Mouse (Mus musculus) liver, embryonic 14.5 days (tissue): ENCODE results near the gene Rfx7. TPM values are rescaled to one million over a fixed set of nuclear protein-coding genes. Genes with fewer than 3 reads are reported as not detected.
"Not testable (repeated sequence)": the region's sequence is repeated elsewhere in the genome, so short reads cannot be mapped to it uniquely, and the experiment has no call there.

Source experiments
- ATAC-seq: fragments of 200-750 bp; cut with Nextera tagmentation; 2 replicates; pipeline ENCODE4 v1.8.0; 2017; ENCODE audit warnings: moderate number of reproducible peaks, mild to moderate bottlenecking, moderate library complexity; ENCODE audit not compliant: insufficient read depth
- DNase-seq, 3 experiments: peaks; one replicate each; pipeline ENCODE4 v3.0.0-alpha.2; 2012 to 2013; ENCODE audit warnings: low read depth in 3 of 3, low spot score in 3 of 3
- H3K27ac ChIP-seq: fragments of 300-500 bp; sonication (generic); 2 replicates; pipeline ENCODE4 v1.5.1; 2014; ENCODE audit warnings: moderate library complexity, mild to moderate bottlenecking, control low read depth, inconsistent platforms
- H3K27me3 ChIP-seq: fragments of 300-500 bp; sonication (generic); 2 replicates; pipeline ENCODE4 v1.6.1; 2014; ENCODE audit warnings: mild to moderate bottlenecking, low read length, moderate library complexity; ENCODE audit not compliant: control insufficient read depth, insufficient read depth
- H3K36me3 ChIP-seq: fragments of 300-500 bp; sonication (generic); replicated peaks from 2 replicates; pipeline ENCODE4 v1.6.1; 2014; ENCODE audit warnings: low read depth; ENCODE audit not compliant: control insufficient read depth, insufficient read depth
- H3K4me1 ChIP-seq, 2 experiments: fragments of 200-500 bp in 1 of 2; fragments of 300-500 bp in 1 of 2; sonication (generic) in 1 of 2; replicated peaks; 2 replicates each; pipeline ENCODE4 v1.6.1; 2012 to 2014; ENCODE audit warnings: antibody characterized with exemption in 1 of 2, inconsistent platforms in 1 of 2, low read length in 1 of 2; ENCODE audit not compliant: control insufficient read depth in 2 of 2, insufficient read depth in 2 of 2
- H3K4me2 ChIP-seq: fragments of 300-500 bp; sonication (generic); 2 replicates; pipeline ENCODE4 v1.6.1; 2014; ENCODE audit warnings: low read depth, mild to moderate bottlenecking, control low read depth, moderate library complexity
- H3K4me3 ChIP-seq, 2 experiments: fragments of 200-500 bp in 1 of 2; fragments of 300-500 bp in 1 of 2; sonication (generic) in 1 of 2; 2 replicates each; pipeline ENCODE4 v1.5.1; 2012 to 2014; ENCODE audit warnings: low read depth in 2 of 2, low read length in 2 of 2, mild to moderate bottlenecking in 2 of 2, control low read depth in 1 of 2, inconsistent platforms in 1 of 2, moderate library complexity in 1 of 2; ENCODE audit not compliant: insufficient read depth in 1 of 2
- H3K9ac ChIP-seq: fragments of 300-500 bp; sonication (generic); replicated peaks from 2 replicates; pipeline ENCODE4 v1.6.1; 2014; ENCODE audit warnings: mild to moderate bottlenecking, control low read depth, moderate library complexity
- H3K9me3 ChIP-seq: fragments of 300-500 bp; sonication (generic); 2 replicates; pipeline ENCODE4 v1.6.1; 2016; ENCODE audit warnings: low read length, mixed read lengths; ENCODE audit not compliant: control insufficient read depth
- CTCF ChIP-seq: IDR thresholded peaks from 2 replicates; pipeline ENCODE4 v1.5.1; 2016; ENCODE audit warnings: antibody characterized with exemption, low read depth, control low read depth
- EP300 ChIP-seq: IDR thresholded peaks from 2 replicates; pipeline ENCODE4 v1.6.1; 2016; ENCODE audit warnings: antibody characterized with exemption, low read depth
- WGBS: fragments of 180-500 bp; shearing (Covaris S2); extraction: QIAGEN DNeasy Blood & Tissue Kit; methylation state at CpG from one replicate; pipeline ENCODE4 v1.1.7; 2014; ENCODE audit not compliant: insufficient replicate concordance; 5-methylcytosine and 5-hydroxymethylcytosine counted together
- polyA plus RNA-seq, 2 experiments: library from polyadenylated mRNA; depleted of rRNA in 1 of 2; stranded (reverse) in 1 of 2; unstranded in 1 of 2; fragments of >200 nt; fragmentation: Nextera tagmentation in 1 of 2; extraction: Ambion mirVana in 1 of 2; gene quantifications; 2 replicates each; pipeline versions ENCODE4 v1.2.1 to v1.2.3; 2012 to 2014

The Rfx7 gene
- polyA plus RNA-seq, 2 experiments, result 3.1 to 3.2 TPM

DNA sequence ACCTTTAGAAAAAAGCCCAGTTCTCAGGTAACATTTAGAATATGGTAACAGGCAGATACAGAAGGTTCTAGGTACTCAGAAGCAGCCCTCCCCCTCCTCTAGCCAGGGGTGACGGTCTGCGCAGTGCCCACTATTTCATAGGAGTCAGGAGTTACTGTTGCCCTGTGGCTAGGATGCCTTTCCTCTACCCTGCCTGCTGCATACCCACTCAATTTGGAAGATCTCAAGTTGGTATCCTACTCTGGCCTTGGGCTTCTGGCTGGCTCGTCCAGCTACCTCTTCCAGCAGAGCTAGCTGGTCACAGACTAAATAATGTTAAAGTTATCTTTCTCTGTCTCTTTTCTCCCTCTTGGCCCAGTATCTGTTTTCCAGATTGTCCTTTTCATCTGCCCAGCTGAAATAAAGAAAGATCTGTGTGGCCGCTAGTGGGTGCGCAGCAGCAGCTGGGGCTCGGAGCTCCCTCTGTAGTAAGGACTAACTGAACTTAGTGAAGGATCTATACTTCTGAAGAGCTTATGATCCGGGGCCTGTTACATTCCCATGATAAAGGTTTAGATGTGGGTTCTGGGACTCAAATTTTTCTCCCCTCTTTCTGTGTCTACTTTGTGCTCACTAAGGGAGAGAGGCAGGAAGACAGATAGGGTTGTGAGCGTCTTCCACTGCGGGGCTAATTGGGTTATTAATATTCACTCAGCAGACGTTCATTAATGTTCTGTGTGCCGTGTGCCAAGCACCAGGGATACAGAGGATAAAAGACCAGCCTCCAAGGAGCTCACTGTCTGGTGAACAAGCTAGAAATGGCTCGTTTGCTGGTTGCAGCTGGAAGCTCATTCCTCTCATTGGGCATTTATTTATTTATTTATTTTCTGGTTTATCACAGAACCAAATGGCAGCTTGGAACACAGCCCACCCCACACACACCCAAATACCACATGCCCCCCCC is 132.6 kb downstream of the Rfx7 start:
- Histone ChIP-seq H3K4me1 (peaks cover 25 to 26% of the 10 kb centered on the region in 2 experiments), H3K9ac (peak overlapping the region; percentile 89), H3K4me3 (peak overlapping the region; percentile 61 to 75), H3K4me2 (peak overlapping the region; percentile 94), H3K9me3 (no peaks in the 10 kb centered on the region), H3K36me3 (peaks cover 33% of the 10 kb centered on the region), H3K27ac (peak overlapping the region; percentile 91), H3K27me3 (no peaks in the 10 kb centered on the region)
- DNase-seq (no peak), ATAC-seq (no peak)
- TF ChIP-seq CTCF (no peak), EP300 (no peak)
- 67% methylated on average over 12 of the region's 12 CpGs for WGBS

DNA sequence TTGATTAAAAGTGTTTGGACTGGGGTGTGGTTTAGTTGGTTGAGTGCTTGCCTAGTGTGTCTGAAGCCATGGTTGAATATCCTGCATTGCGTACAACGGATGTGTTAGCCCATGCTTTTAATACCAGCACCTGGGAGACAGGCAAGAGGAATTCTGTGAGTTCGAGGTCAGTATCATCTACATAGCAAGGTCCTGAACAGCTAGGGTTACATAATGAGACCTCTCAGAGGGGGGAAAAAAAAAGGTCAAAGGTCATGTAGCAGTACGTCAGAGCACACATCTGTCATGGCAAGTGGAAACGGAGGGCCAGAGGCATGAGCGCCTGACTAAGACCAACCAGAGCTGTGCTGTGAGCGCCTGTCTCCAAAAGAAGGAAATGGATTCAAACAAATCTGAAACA is 133.5 kb downstream of the Rfx7 start:
- no peak for TF ChIP-seq EP300
- TF ChIP-seq CTCF, result no peak
- H3K9ac ChIP-seq, result peak overlapping the region; percentile 12; the same call in 1 of the 2 replicates
- no peaks in the 10 kb centered on the region for H3K27me3 ChIP-seq
- no peaks in the 10 kb centered on the region for H3K9me3 ChIP-seq
- H3K36me3 ChIP-seq, result peaks cover 40% of the 10 kb centered on the region
- H3K4me2 ChIP-seq, result peak overlapping the region; percentile 94
- WGBS, result 75% methylated on average over 7 of the region's 7 CpGs
- no peak for ATAC-seq
- no peak overlapping the region for H3K4me3 ChIP-seq
- H3K27ac ChIP-seq, result no peak overlapping the region
- peaks cover 25 to 26% of the 10 kb centered on the region in 2 experiments for H3K4me1 ChIP-seq
- no peak for DNase-seq

DNA sequence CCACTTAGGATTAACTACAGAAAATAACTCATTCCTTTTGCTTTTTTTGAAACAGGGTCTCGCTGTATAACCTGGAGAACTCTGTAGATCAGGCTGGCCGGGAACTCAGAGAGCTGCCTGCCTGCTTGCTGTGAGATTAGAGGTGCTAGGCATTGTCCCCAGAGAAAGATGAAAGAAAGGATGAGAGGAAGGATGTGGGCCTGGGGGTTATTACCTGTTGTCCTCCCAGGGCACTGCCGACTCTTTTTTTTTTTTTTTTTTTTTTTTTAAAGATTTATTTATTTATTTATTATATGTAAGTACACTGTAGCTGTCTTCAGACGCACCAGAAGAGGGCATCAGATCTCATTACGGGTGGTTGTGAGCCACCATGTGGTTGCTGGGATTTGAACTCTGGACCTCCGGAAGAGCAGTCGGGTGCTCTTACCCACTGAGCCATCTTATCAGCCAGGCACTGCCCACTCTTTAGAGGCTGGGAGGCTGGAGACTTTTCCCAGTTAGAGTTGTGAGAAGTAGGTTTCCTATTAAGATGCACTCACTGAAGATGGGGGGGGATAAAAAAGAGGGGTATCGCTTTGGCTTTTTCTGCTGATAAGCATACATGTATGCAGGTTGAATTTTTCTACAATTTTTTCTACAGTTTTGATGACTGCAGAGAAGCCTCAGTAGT is 134.4 kb downstream of the Rfx7 start:
- H3K4me2 ChIP-seq, H3K9ac ChIP-seq, DNase-seq, H3K27me3 ChIP-seq, ATAC-seq, H3K9me3 ChIP-seq, H3K4me3 ChIP-seq, H3K27ac ChIP-seq: not testable (repeated sequence)
- Histone ChIP-seq H3K4me1 (peaks cover 20 to 22% of the 10 kb centered on the region in 2 experiments), H3K36me3 (peaks cover 44% of the 10 kb centered on the region)
- WGBS, result 56% methylated on average over 6 of the region's 8 CpGs

DNA sequence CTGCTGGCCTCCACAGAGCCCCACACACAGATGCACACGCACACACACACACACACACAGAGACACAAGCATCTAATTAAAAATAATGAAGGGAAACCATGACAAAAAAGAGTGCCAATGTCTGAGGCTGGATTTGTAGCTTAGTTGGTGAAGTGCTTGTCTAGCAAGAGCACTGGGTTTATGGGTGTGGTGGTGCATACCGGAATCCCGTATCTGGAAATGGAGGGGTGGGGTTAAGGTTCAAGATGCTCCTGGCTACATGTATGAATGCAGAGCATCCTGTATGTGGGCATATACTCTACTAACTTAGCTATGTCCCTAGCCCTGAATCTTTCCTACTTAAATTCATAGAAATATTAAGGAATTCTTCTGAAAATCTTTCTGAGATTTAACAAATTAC is 135.1 kb downstream of the Rfx7 start:
- TF ChIP-seq EP300 (no peak), CTCF (no peak)
- Histone ChIP-seq H3K27ac (no peak overlapping the region), H3K4me1 (peaks cover 18 to 21% of the 10 kb centered on the region in 2 experiments), H3K9ac (no peak overlapping the region), H3K4me2 (no peak overlapping the region), H3K4me3 (no peak overlapping the region), H3K27me3 (no peaks in the 10 kb centered on the region), H3K9me3 (no peaks in the 10 kb centered on the region), H3K36me3 (peaks cover 48% of the 10 kb centered on the region)
- WGBS, result 57% methylated on average over 3 of the region's 3 CpGs
- DNase-seq (no peak), ATAC-seq (no peak)

DNA sequence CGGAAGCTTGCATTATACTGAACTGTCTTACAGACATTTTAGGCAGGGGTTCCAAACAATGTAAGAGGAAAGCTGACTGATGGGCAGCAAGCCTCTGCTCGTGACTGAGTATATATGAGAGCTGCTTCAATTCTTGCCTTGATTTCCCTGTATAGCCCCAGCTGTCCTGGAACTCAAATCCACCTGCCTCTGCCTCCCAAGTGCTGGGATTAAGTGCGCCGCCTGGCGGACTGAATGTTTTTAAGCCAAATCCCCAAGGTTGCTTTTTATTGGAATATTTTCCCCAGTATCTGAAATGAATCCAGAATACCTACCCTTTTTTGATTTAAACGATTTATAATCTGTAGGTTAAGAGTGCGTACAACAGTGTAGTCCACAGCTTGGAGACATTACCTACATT is 137.3 kb downstream of the Rfx7 start:
- Histone ChIP-seq H3K27ac (no peak overlapping the region), H3K4me2 (no peak overlapping the region), H3K27me3 (no peaks in the 10 kb centered on the region), H3K9ac (no peak overlapping the region), H3K4me1 (peaks cover 11 to 14% of the 10 kb centered on the region in 2 experiments), H3K4me3 (no peak overlapping the region), H3K9me3 (no peaks in the 10 kb centered on the region), H3K36me3 (peaks cover 64% of the 10 kb centered on the region)
- no peak for ATAC-seq
- no peak for DNase-seq
- WGBS, result 83% methylated on average over 7 of the region's 7 CpGs
- no peak for TF ChIP-seq CTCF
- no peak for TF ChIP-seq EP300
